Mouse (Mus musculus): ENCODE data around the gene Bbx. TPM values are rescaled to one million over a fixed set of nuclear protein-coding genes. Genes with fewer than 3 reads are reported as not detected.

Gene Bbx
- total and polyA plus RNA-seq, 3 experiments: 20.6 to 26.2 (median 21.6) TPM

DNA sequence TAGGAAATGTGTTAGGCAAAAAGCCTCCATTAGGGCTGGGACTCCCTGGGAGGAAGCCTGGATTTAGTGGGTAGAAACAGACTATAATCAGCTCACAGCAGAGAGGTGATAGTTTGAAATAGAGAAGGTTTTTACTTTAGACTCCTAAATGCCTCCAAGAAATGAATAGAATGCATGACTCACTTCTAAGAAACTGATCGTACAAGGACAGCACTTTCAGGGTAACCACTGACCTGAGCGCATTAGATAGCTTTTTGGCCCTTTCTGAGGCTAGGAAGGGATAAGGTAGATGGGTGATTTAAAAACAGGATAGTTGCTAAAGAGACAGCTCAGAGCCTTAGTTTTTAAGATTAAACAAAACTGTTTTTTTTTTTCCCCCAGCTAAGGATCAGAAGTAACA is 221.4 kb downstream of the Bbx start:
- H3K4me2 ChIP-seq (ENCODE audit: insufficient read depth, low read depth, poor library complexity, severe bottlenecking): no peak overlapping the region
- no peaks in the 10 kb centered on the region for H3K27me3 ChIP-seq (replicated peaks)
- TF ChIP-seq ZNF384 (IDR thresholded peaks at IDR 0.05; ENCODE audit: low read depth, low read length) (no peak), GABPA (IDR thresholded peaks at IDR 0.05; ENCODE audit: insufficient replicate concordance, low read depth, low read length) (no peak), CHD2 (IDR thresholded peaks at IDR 0.05; ENCODE audit: low read length) (no peak), RCOR1 (conservative IDR thresholded peaks at IDR 0.05; ENCODE audit: low read depth, low read length) (no peak), KAT2A (IDR thresholded peaks at IDR 0.05; ENCODE audit: insufficient replicate concordance, low read length) (no peak)
- no peaks in the 10 kb centered on the region for H3K79me2 ChIP-seq (replicated peaks; ENCODE audit: control insufficient read depth, extremely low read depth, insufficient read depth, poor library complexity, severe bottlenecking)
- dilution Hi-C loops (cut with MboI; ENCODE audit: extremely low pct_ligation_motif_present, extremely low pct_unique_long_range_greater_than_20kb, low sequenced_read_pairs): no loop called here
- H3K4me1 ChIP-seq (ENCODE audit: control insufficient read depth in 1 of 2, insufficient read depth in 2 of 2): peaks cover 0 to 4% of the 10 kb centered on the region in 2 experiments; a peak in 1 of 4 replicates
- no peak for DNase-seq (ENCODE audit: extremely low read depth)
- peaks cover 21 to 69% of the 10 kb centered on the region in 2 experiments for H3K36me3 ChIP-seq (replicated peaks in 1 of 2; ENCODE audit: control insufficient read depth in 1 of 2, insufficient read depth in 1 of 2, low read length in 1 of 2)
- no peak overlapping the region for H3K27ac ChIP-seq (ENCODE audit: insufficient read depth, low read depth)
- no peak overlapping the region for H3K4me3 ChIP-seq (replicated peaks in 1 of 3; ENCODE audit: low read depth in 2 of 3, low read length in 2 of 3, poor library complexity in 1 of 3)
- no peaks in the 10 kb centered on the region for H3K9me3 ChIP-seq (replicated peaks; ENCODE audit: low read length)
- in situ Hi-C loops (cut with MboI; ENCODE audit: low pct_ligation_motif_present, low pct_unique_long_range_greater_than_20kb, low sequenced_read_pairs): no loop called here
- H3K9ac ChIP-seq (ENCODE audit: insufficient read depth, low read depth): no peak overlapping the region

DNA sequence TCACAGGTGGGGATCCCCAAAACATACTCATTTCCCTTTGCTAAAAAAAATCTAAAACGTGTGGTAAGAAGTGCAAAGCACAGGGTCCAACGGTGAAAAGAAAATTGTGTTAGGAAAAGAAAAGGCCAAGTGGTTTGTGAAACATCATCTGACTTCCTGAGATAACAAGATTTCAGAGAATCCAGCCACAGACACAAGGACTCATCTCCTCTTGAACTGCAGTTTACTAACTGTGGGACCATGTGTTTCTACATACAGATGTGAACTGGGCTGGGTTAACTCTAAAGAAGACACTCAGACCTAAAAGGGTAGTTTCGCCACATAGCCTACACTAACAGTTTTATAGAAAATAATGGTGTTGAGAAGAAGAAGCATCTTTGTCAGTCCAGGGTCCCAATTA is 227.2 kb downstream of the Bbx start:
- in situ Hi-C loops (cut with MboI; ENCODE audit: low pct_ligation_motif_present, low pct_unique_long_range_greater_than_20kb, low sequenced_read_pairs) (no loop called here), dilution Hi-C loops (cut with MboI; ENCODE audit: extremely low pct_ligation_motif_present, extremely low pct_unique_long_range_greater_than_20kb, low sequenced_read_pairs) (no loop called here)
- Histone ChIP-seq H3K4me3 (replicated peaks in 1 of 3; ENCODE audit: low read depth in 2 of 3, low read length in 2 of 3, poor library complexity in 1 of 3) (no peak overlapping the region), H3K36me3 (replicated peaks in 1 of 2; ENCODE audit: control insufficient read depth in 1 of 2, insufficient read depth in 1 of 2, low read length in 1 of 2) (peaks cover 19 to 67% of the 10 kb centered on the region in 2 experiments), H3K27ac (ENCODE audit: insufficient read depth, low read depth) (no peak overlapping the region), H3K4me2 (ENCODE audit: insufficient read depth, low read depth, poor library complexity, severe bottlenecking) (no peak overlapping the region), H3K79me2 (replicated peaks; ENCODE audit: control insufficient read depth, extremely low read depth, insufficient read depth, poor library complexity, severe bottlenecking) (no peaks in the 10 kb centered on the region), H3K4me1 (ENCODE audit: control insufficient read depth in 1 of 2, insufficient read depth in 2 of 2) (peaks cover 0 to 24% of the 10 kb centered on the region in 2 experiments; a peak in 3 of 4 replicates), H3K9me3 (replicated peaks; ENCODE audit: low read length) (peaks cover 2% of the 10 kb centered on the region), H3K27me3 (replicated peaks) (no peaks in the 10 kb centered on the region), H3K9ac (ENCODE audit: insufficient read depth, low read depth) (no peak overlapping the region)
- DNase-seq (ENCODE audit: extremely low read depth): peak; percentile 29
- TF ChIP-seq GABPA (IDR thresholded peaks at IDR 0.05; ENCODE audit: insufficient replicate concordance, low read depth, low read length) (no peak), ZNF384 (IDR thresholded peaks at IDR 0.05; ENCODE audit: low read depth, low read length) (0 out of 2 replicates have a peak, but pooled peaks have one; percentile 24), JUND (conservative IDR thresholded peaks at IDR 0.05; ENCODE audit: low read depth, low read length) (no peak)

DNA sequence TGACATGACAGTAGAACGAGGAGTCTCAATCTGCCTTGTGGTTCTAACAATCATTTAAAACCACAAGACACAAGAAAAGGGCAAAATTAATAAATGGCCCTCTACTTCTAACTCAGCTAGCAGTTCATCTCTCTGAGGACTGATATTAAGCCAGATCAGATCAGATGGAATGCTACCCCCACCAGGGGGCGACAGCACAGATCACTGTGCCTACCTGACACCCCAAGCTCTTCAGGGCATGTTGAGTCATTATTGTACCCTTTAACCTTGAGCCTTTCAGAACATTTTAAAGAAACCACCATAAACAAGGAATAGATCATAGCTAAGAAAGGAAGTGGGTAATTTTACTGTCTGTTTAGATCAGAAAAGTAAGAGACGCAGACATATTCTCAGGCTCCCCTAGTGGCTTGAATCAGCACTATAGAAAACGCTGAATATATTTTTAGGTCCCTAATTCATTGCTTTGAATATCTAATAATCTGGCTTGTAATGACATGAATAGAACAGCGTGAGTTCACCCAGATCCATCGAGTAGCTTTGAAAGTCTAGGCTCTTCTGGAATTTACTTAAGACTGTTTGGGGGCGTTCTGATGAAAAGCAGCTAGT is 230.5 kb downstream of the Bbx start:
- Histone ChIP-seq H3K9ac (ENCODE audit: insufficient read depth, low read depth) (no peak overlapping the region), H3K4me1 (ENCODE audit: control insufficient read depth in 1 of 2, insufficient read depth in 2 of 2) (peaks cover 0 to 24% of the 10 kb centered on the region in 2 experiments), H3K79me2 (replicated peaks; ENCODE audit: control insufficient read depth, extremely low read depth, insufficient read depth, poor library complexity, severe bottlenecking) (no peaks in the 10 kb centered on the region), H3K27me3 (replicated peaks) (no peaks in the 10 kb centered on the region), H3K36me3 (replicated peaks in 1 of 2; ENCODE audit: control insufficient read depth in 1 of 2, insufficient read depth in 1 of 2, low read length in 1 of 2) (peaks cover 32 to 69% of the 10 kb centered on the region in 2 experiments), H3K4me3 (replicated peaks in 1 of 3; ENCODE audit: low read depth in 2 of 3, low read length in 2 of 3, poor library complexity in 1 of 3) (no peak overlapping the region), H3K27ac (ENCODE audit: insufficient read depth, low read depth) (no peak overlapping the region), H3K4me2 (ENCODE audit: insufficient read depth, low read depth, poor library complexity, severe bottlenecking) (no peak overlapping the region), H3K9me3 (replicated peaks; ENCODE audit: low read length) (peaks cover 2% of the 10 kb centered on the region)
- peak; percentile 75 to 87 for TF ChIP-seq CTCF (conservative IDR thresholded peaks at IDR 0.05 in 1 of 2, IDR thresholded peaks at IDR 0.05 in 1 of 2; ENCODE audit: low read depth in 2 of 2, low read length in 2 of 2)
- TF ChIP-seq POLR2A (IDR thresholded peaks at IDR 0.05; ENCODE audit: low read depth, low read length): no peak
- TF ChIP-seq SMC3 (IDR thresholded peaks at IDR 0.05; ENCODE audit: low read depth, low read length): peak; percentile 74
- peak; percentile 44 for TF ChIP-seq RAD21 (IDR thresholded peaks at IDR 0.05; ENCODE audit: low read depth, low read length)
- TF ChIP-seq NELFE (IDR thresholded peaks at IDR 0.05; ENCODE audit: low read depth, low read length): peak; percentile 45; the same call in 1 of the 2 replicates
- DNase-seq (ENCODE audit: extremely low read depth): peak; percentile 65
- in situ Hi-C loops (cut with MboI; ENCODE audit: low pct_ligation_motif_present, low pct_unique_long_range_greater_than_20kb, low sequenced_read_pairs) (no loop called here), dilution Hi-C loops (cut with MboI; ENCODE audit: extremely low pct_ligation_motif_present, extremely low pct_unique_long_range_greater_than_20kb, low sequenced_read_pairs) (no loop called here)
